Mouse (Mus musculus) ES-E14 (cell line): ENCODE results near the gene Grhl1.

Source experiments
- CHD2 ChIP-seq: IDR thresholded peaks from 2 replicates; pipeline ENCODE4 v1.6.1; 2014; ENCODE audit warnings: mild to moderate bottlenecking, low read depth, low read length, inconsistent platforms
- MAFK ChIP-seq: IDR thresholded peaks from 2 replicates; pipeline ENCODE4 v1.6.1; 2014; ENCODE audit warnings: mild to moderate bottlenecking, low read depth, low read length, inconsistent platforms; ENCODE audit not compliant: insufficient read depth
- ZC3H11A ChIP-seq: IDR thresholded peaks from 2 replicates; pipeline ENCODE4 v1.6.1; 2012; ENCODE audit warnings: low read depth, mild to moderate bottlenecking, inconsistent platforms, low read length, borderline replicate concordance

DNA sequence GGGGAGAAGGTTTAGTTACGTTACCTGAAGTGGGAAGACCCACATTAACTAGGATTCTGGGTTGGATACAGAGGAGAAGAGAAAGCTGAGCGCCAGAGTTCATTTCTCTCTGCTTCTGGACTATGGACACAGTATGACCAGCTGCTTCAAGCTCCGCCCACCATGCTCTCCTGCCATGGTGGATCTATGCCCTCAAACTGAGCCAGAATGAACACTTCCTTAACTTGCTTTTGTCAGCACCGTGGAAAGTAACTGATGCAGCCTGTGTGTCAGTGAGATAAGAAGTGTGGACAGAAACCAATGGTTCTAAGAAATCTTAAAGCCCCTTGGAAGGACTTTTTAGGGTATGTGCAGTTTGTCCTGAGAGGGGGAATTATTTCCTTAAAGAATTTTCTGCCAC lies 86.9 kb downstream of the Grhl1 start:
- TF ChIP-seq ZC3H11A (no peak), CHD2 (no peak), MAFK (no peak)
